Mouse (Mus musculus): ENCODE measurements around the gene Astn2.

Gene Astn2

GRCm38 (mm10) chr4:65864551-65864950 is 539.9 kb downstream of the Astn2 start:
- in situ Hi-C loops (cut with MboI, MseI): no loop called here

GRCm38 (mm10) chr4:65843191-65843590 is 561.2 kb downstream of the Astn2 start:
- in situ Hi-C loops (cut with MboI, MseI): no loop called here

GRCm38 (mm10) chr4:65839550-65840000 is 564.8 kb downstream of the Astn2 start:
- in situ Hi-C loops (cut with MboI, MseI): no loop called here

DNA sequence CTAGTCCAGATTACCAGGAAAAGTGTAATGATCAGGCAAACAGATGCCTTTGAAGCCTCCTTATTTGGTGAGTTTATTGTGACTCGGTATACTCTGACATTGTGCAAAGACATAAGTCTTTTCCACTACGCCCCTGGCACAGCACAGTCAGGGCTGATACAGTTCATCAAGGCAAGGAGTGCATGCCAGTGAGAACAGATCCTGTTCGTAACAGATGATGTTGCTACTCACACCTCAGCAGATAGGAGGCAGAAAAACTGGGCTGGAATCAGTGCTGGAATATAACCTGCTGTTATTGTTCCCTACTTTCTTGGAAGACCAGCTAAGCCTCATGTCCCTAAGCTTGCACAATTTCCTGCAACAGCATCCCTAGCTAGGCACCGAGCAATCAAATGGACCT is 565.6 kb downstream of the Astn2 start:
- in situ Hi-C loops (cut with MboI, MseI): no loop called here

DNA sequence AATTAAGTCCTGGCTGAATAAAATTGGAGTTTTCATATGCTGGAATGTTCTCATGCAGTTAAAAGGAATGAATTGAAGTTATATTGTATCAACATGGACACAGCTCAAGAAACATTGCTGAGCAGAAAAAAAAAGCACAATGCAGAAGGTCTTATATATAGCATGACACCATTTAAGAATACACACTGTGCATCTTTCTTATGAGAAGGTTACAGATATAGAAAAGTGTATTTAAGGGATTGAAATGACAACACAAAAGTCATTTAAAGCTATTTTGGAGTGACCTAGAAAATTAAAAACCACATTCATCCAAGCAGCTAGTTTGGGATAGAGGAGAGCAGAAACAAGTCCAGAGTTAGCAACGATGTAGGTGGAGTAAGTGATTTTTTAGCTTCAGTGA is 571.4 kb downstream of the Astn2 start:
- in situ Hi-C loops (cut with MboI, MseI): no loop called here

DNA sequence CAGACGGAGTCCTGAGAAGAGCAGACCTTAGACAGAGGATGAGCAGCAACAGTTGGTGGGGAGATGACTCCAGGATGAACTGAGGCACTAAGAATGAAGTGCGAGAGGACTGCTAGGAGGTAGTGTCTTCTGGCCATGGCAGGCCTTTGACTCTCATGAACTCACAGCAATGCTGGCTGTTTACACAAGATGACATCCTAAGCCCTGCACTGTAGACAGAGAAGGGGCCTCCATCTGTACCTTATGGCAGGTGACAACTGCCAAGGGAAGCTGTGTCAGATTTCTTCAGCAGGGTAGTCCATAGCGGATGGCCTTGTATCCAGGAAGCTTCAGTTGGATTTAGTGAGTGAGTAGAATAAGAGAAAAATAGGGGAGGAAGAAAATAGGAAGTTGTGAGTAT is 572.5 kb downstream of the Astn2 start:
- in situ Hi-C loops (cut with MboI, MseI): no loop called here

GRCm38 (mm10) chr4:65830495-65830894 is 573.9 kb downstream of the Astn2 start:
- in situ Hi-C loops (cut with MboI, MseI): no loop called here

DNA sequence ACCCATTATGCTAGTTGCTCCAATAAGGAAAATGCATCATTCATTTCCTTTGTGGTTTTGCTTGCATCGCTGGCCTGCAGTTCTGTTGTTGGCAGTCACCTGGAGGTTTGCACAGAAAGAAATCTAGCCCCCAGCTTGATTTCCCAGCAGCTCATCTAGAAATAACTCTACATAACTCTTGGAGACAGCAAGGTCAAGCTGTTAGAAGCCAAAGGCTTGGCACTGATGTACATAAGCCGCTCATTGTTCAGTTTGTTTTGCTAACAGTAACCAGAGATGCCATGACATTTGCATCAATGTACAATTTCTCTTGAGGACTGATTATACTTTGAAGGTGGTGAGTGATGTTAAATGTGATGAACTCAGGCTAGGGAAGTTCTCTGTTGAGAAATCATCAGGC is 583.3 kb downstream of the Astn2 start:
- in situ Hi-C loops (cut with MboI, MseI): no loop called here

GRCm38 (mm10) chr4:65820236-65820635 is 584.2 kb downstream of the Astn2 start:
- in situ Hi-C loops (cut with MboI, MseI): no loop called here

GRCm38 (mm10) chr4:65819835-65820234 is 584.6 kb downstream of the Astn2 start:
- in situ Hi-C loops (cut with MboI, MseI): no loop called here

DNA sequence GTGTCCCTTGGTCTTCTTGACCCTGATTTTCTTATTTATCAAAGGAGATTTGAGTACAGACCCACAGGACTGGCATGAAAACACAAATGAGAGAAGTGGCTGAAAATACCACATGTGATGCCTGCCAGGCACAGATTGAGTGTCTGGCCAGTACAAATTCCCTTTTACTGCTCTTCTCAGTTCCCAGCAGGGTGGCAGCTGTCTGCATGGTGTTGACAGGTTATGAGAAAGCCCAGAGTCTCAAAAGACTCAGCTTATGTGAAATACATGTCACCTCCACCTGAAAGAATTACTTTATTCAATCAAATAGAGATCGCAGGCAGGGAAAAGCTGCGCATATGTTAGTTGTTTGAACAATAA is 590.3 kb downstream of the Astn2 start:
- in situ Hi-C loops (cut with MboI, MseI): no loop called here

DNA sequence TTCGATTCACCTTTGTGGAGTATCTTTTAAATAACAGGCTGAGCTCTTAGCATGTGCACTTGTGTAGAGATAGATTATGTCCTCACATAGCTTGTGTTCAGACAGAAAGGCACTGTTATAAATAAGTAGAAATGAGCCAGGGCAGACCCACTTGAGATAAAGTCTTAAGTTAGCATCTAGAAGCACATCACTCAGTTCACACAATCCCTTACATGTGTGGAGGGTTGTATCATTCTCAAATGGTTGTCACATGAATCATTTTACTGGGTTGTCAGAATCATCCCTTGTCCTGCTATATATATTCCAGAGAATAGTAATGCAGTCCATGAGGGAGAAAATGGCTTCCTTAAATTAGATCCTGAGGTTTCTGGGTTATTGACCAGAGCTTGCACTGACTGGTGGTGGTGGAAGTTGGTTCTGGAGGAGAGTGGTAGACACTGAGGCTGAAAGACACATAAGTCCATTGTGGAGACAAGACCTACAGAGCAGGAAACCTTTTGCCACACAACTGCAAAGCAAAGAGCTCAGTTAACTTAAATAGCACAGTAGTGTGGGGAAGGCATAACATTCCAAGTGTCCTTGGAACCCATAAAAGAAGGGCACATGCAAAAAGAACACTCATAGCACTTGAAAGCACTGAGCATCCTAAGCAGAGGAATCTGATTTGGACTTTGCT is 590.8 kb downstream of the Astn2 start:
- in situ Hi-C loops (cut with MboI, MseI): no loop called here

DNA sequence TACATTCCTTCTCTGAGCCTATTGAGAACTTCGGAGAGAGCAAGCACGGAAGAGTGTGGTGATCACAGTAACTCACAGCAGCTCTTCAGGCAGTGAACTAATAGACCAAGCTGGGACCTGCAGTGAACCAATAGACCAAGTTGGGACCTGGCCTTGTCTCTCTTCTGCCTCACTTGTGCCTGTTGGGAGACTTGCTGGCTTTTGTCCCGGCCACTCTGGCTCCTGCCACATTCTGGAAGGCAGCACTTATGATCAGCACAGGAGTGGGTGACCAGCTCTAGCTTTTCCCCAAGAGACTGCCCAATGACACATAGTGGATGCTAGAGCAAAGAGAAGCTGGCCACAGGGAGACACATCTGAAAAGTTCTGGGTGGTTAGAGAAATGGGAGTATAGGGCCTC is 597.1 kb downstream of the Astn2 start:
- in situ Hi-C loops (cut with MboI, MseI): no loop called here

- in situ Hi-C loops (cut with MboI, MseI): no loop called here
Measured at GRCm38 (mm10) chr4:65801204-65801603, 603.2 kb downstream of the Astn2 start.

DNA sequence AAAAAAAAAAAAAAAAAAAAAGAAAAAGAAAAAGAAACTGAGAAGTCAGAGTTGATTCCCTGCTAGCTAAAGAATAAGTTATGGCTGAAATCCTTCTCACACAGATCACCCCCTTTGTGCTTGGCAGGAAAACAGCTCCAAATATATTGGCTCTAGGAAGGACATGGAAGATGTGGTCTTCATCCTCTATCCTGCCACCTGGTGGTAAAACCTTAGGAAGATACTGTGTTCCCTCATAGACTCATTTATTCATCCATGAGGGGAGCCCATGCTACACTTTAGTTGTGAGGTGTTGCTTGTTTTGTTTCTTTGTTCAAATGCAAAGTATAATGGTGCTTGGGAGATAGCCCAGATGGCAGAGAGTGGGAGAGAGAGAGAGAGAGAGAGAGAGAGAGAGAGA is 613.4 kb downstream of the Astn2 start:
- in situ Hi-C loops (cut with MboI, MseI): no loop called here

GRCm38 (mm10) chr4:65773368-65774010 is 630.9 kb downstream of the Astn2 start:
- in situ Hi-C loops (cut with MboI, MseI): no loop called here

- in situ Hi-C loops (cut with MboI, MseI): no loop called here
Measured at GRCm38 (mm10) chr4:65770952-65771351, 633.5 kb downstream of the Astn2 start.

GRCm38 (mm10) chr4:65767919-65768318 is 636.5 kb downstream of the Astn2 start:
- in situ Hi-C loops (cut with MboI, MseI): no loop called here

DNA sequence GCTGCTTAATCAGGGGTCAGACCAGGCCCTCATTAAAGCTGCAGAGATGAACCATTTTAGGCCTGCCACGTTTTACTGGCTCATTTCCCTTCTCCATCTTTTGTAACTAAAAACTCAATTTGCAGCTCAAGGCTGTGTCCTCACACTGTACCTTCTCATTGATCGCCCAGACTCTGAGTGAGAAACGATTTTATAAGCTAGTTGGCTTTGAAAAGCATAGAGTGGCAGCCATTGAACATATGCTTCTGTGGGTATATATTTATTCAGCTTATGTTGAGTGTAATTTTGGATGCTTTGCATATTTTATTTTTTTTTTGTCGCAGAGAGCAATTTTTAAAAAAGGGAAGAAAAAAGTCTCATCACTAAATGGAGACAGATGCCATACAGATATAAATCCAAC is 637.0 kb downstream of the Astn2 start:
- in situ Hi-C loops (cut with MboI, MseI): no loop called here

GRCm38 (mm10) chr4:65765312-65765711 is 639.1 kb downstream of the Astn2 start:
- in situ Hi-C loops (cut with MboI, MseI): no loop called here

DNA sequence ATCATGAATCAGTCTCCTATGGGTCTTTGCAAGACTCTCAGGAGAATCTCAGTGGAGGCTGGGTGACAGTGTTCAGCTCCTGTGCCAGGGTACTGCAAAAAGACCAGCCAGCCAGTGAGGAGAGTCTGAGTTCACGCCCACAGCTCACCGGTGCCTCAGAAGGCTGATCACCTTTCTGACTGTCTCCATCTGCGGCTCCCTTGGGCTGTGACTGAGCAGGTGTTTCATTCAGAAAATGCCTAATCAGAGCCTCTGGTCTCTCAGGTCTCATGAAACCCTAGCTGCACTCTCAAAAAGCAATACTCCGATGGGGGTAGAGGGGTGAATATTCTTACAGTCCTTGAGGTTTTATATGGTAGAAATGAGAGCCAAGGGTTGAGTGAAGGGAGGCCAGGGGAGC is 640.1 kb downstream of the Astn2 start:
- in situ Hi-C loops (cut with MboI, MseI): no loop called here

GRCm38 (mm10) chr4:65763823-65764222 is 640.6 kb downstream of the Astn2 start:
- in situ Hi-C loops (cut with MboI, MseI): no loop called here

- in situ Hi-C loops (cut with MboI, MseI): no loop called here
Measured at GRCm38 (mm10) chr4:65762116-65762515, 642.3 kb downstream of the Astn2 start.

- in situ Hi-C loops (cut with MboI, MseI): no loop called here
Measured at GRCm38 (mm10) chr4:65761658-65762057, 642.8 kb downstream of the Astn2 start.

Measured in T-helper 2 cell (primary cell).